Mouse (Mus musculus) embryonic facial prominence, embryonic 12.5 days (tissue): ENCODE results near the gene Clec2g. TPM values are rescaled to one million over a fixed set of nuclear protein-coding genes. Genes with fewer than 3 reads are reported as not detected.
"Not testable (repeated sequence)": the region's sequence is repeated elsewhere in the genome, so short reads cannot be mapped to it uniquely, and the experiment has no call there.

Experiments
- ATAC-seq: fragments of 200-750 bp; cut with Nextera tagmentation; 2 replicates; pipeline ENCODE4 v1.8.0; 2017; ENCODE audit not compliant: insufficient number of reproducible peaks, insufficient read depth, low FRiP score, low TSS enrichment
- H3K27ac ChIP-seq: fragments of 300-500 bp; sonication (generic); 2 replicates; pipeline ENCODE4 v1.5.1; 2016; ENCODE audit warnings: mild to moderate bottlenecking
- H3K27me3 ChIP-seq: fragments of 300-500 bp; sonication (generic); 2 replicates; pipeline ENCODE4 v1.6.1; 2016; ENCODE audit warnings: mild to moderate bottlenecking, moderate library complexity
- H3K36me3 ChIP-seq: fragments of 300-500 bp; sonication (generic); 2 replicates; pipeline ENCODE4 v1.6.1; 2016; ENCODE audit warnings: mild to moderate bottlenecking
- H3K4me1 ChIP-seq: fragments of 300-500 bp; sonication (generic); 2 replicates; pipeline ENCODE4 v1.6.1; 2016
- H3K4me2 ChIP-seq: fragments of 300-500 bp; sonication (generic); replicated peaks from 2 replicates; pipeline ENCODE4 v1.6.1; 2016; ENCODE audit warnings: mild to moderate bottlenecking, moderate library complexity
- H3K4me3 ChIP-seq: fragments of 300-500 bp; sonication (generic); 2 replicates; pipeline ENCODE4 v1.5.1; 2016; ENCODE audit warnings: mild to moderate bottlenecking
- H3K9ac ChIP-seq: fragments of 300-500 bp; sonication (generic); 2 replicates; pipeline ENCODE4 v1.6.1; 2016; ENCODE audit warnings: mild to moderate bottlenecking, moderate library complexity
- H3K9me3 ChIP-seq: fragments of 300-500 bp; sonication (generic); 2 replicates; pipeline ENCODE4 v1.6.1; 2016; ENCODE audit warnings: mild to moderate bottlenecking, moderate library complexity
- WGBS: fragments of 180-500 bp; shearing (Covaris S2); methylation state at CpG from one replicate; pipeline ENCODE4 v1.1.7; 2016; 5-methylcytosine and 5-hydroxymethylcytosine counted together
- polyA plus RNA-seq: library from polyadenylated mRNA; unstranded; fragments of >200 nt; fragmentation: Nextera tagmentation; extraction: Ambion mirVana; gene quantifications from 2 replicates; pipeline ENCODE4 v1.2.1, GENCODE M21; 2016

Gene Clec2g
- polyA plus RNA-seq, 1 experiment from 2014 or later, result not detected

DNA sequence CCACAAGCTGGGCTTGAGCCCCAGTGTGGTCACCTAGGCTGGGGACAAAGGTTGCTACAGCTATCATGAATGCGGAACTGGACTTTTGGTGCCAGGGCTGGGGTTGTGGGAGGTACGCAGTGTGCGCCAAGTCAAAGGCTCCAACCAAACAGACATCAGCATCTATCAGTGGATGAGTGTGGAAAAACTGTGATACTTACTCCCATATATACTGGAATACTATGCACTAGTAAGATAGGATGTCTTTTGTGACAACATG, 39.2 kb downstream of the Clec2g start:
- 82% methylated on average over 3 of the region's 3 CpGs for WGBS
- no peaks in the 10 kb centered on the region for H3K4me1 ChIP-seq
- no peak overlapping the region for H3K27ac ChIP-seq
- no peaks in the 10 kb centered on the region for H3K36me3 ChIP-seq
- no peak for ATAC-seq
- no peaks in the 10 kb centered on the region for H3K9me3 ChIP-seq
- H3K9ac ChIP-seq, result no peak overlapping the region
- no peaks in the 10 kb centered on the region for H3K27me3 ChIP-seq
- H3K4me3 ChIP-seq, result no peak overlapping the region
- no peak overlapping the region for H3K4me2 ChIP-seq

DNA sequence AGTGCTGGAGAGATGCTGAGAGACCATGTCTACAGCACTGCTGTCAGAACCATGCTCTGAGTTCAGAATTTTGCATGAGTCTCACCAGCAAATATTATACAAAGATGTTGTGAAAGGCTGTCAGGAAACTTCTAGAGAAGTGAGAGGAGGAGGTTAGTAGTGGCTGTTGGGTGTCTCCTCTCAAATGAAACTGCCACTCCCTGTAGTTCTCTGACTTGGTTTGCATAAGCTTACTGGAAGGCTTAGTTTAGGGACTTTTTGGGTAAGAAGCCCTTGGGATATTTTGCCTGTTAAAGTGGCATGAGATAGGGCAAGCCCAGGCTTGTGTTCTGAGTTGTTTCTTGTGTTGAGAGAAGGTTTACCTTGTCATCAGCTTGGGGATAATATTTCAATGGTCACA, 40.7 kb downstream of the Clec2g start:
- H3K4me3 ChIP-seq, H3K4me2 ChIP-seq, ATAC-seq, H3K9ac ChIP-seq, H3K27ac ChIP-seq, H3K9me3 ChIP-seq, H3K36me3 ChIP-seq, H3K4me1 ChIP-seq, H3K27me3 ChIP-seq: not testable (repeated sequence)

DNA sequence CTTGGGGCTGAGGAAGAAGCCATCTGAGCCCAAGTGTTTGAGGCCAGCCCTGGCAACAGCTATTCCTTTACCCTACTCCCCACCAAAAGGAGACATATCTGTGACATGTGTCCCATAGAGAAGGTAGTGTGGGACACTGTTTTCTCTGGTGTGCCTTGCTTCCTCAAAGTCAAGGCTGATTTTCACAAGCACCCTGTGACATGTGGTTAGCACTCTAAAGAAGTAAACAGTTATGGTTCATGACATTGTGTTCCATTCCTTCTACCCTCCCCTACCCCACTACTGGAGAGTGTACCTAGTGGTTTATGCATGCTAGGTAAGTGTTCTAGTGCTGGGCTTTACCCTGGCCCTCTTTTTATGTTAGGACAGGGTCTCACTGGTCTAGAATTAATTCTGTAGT, 42.0 kb downstream of the Clec2g start:
- no peaks in the 10 kb centered on the region for H3K36me3 ChIP-seq
- H3K4me2 ChIP-seq, result no peak overlapping the region
- no peak for ATAC-seq
- H3K4me1 ChIP-seq, result no peaks in the 10 kb centered on the region
- no peak overlapping the region for H3K4me3 ChIP-seq
- no peaks in the 10 kb centered on the region for H3K9me3 ChIP-seq
- H3K27ac ChIP-seq, result no peak overlapping the region
- H3K9ac ChIP-seq, result no peak overlapping the region
- no peaks in the 10 kb centered on the region for H3K27me3 ChIP-seq

DNA sequence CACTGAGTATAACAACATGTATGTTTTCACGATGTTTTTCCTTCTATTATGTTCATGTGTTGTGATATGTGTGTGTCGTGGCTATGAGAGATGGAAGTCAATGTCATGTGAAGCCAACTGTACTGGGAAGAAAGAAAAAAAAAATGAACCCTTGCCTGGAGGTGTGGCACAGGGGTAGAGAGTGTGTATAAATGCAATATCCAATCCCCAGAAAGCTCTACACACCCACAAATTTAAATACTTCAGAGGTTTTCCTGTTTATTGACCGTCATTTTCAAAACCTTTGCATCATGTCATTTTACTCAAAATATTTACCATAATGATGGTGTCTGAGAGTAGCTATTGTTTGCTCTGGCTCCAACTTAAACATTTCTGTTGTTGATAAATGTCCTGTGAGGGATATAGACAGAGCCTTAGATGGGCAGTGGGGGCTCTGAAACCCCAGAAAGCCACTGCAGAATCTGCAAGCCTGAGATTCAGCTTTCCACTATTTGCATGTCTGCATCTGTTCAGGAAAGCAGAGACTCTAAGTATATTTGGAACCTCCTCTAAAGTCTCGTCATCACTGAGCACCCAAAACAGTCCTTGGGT, 47.9 kb downstream of the Clec2g start:
- not testable (repeated sequence) for H3K4me1 ChIP-seq, H3K27ac ChIP-seq, H3K4me2 ChIP-seq, H3K4me3 ChIP-seq, H3K36me3 ChIP-seq, H3K27me3 ChIP-seq, ATAC-seq, H3K9me3 ChIP-seq, H3K9ac ChIP-seq
- 88% methylated on average over 4 of the region's 4 CpGs for WGBS

DNA sequence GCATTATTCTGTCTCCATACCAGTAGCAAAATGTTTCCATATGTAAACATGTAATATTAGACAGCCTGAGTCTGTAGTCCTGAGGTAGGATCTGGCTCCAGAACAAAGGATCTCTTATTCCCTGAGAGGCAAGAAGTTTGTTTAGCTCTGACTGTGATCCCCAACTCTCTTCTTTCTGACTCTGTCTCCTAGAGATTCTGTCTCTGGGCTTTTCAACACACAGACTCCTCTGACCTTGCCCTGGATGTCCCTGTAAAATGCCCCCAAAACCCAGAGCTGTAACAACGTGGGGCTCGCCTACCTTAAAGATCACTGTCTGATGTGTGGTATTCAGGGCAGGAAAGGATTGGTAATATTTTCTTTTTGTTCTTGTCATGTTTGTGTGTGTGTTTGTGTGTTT, 58.2 kb downstream of the Clec2g start:
- H3K27me3 ChIP-seq, result no peaks in the 10 kb centered on the region
- H3K4me2 ChIP-seq, result no peak overlapping the region; the same call in 1 of the 2 replicates
- ATAC-seq, result no peak
- H3K27ac ChIP-seq, result peak overlapping the region; percentile 78
- 10% methylated on average over 2 of the region's 2 CpGs for whole genome bisulfite sequencing
- H3K4me3 ChIP-seq, result no peak overlapping the region
- H3K36me3 ChIP-seq, result no peaks in the 10 kb centered on the region
- no peaks in the 10 kb centered on the region for H3K9me3 ChIP-seq
- H3K4me1 ChIP-seq, result peaks cover 4% of the 10 kb centered on the region; the same call in 1 of the 2 replicates
- H3K9ac ChIP-seq, result no peak overlapping the region

DNA sequence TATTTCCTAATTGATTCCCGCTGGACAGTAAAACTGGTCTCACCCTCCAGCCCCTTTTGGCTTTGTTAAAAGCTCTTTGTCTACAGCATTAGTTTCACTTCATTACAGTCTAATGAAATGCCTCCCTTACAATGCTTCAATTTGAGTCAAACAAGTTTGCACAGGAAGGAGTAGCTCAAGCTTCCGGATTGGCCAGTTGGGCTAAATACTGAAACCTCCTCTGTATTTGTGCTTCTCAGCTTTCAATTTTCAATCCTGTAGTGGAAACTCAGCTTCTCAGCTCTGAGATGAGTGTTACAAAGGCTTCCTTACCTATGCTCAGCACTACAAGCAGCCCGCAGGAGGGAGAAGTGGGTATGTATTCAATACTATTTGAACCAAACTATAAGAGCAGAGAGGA, 58.6 kb downstream of the Clec2g start:
- Histone ChIP-seq H3K9me3 (no peaks in the 10 kb centered on the region), H3K9ac (no peak overlapping the region), H3K36me3 (no peaks in the 10 kb centered on the region), H3K4me2 (peak overlapping the region; percentile 17), H3K4me3 (no peak overlapping the region), H3K4me1 (peaks cover 4% of the 10 kb centered on the region; the same call in 1 of the 2 replicates), H3K27me3 (no peaks in the 10 kb centered on the region), H3K27ac (peak overlapping the region; percentile 78)
- 22% methylated on average over 3 of the region's 3 CpGs for WGBS
- peak; percentile 72; the same call in 1 of the 2 replicates for ATAC-seq

DNA sequence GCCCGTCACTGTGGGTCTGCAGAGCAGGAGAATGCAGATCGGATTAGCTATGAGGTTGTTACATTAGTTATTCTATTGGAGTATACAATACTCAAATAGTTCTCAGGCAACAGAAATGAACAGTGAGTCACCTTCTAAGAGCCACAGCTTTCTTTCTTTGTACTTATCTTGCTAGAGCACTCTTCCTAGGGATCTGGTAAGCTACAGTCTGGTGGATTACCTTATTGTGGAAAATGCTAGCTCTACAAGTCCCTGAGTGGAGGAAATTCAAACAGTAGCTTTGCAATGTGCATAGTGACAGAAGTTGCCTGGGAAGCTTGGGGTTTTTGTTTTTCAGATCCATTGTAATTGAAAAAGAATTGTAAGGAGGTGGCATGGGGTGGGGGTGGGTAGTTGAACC, 59.0 kb downstream of the Clec2g start:
- WGBS, result 48% methylated on average over 2 of the region's 2 CpGs
- no peak for ATAC-seq
- Histone ChIP-seq H3K4me2 (peak overlapping the region; percentile 17), H3K27ac (peak overlapping the region; percentile 78), H3K9ac (no peak overlapping the region), H3K4me3 (no peak overlapping the region), H3K36me3 (no peaks in the 10 kb centered on the region), H3K9me3 (no peaks in the 10 kb centered on the region), H3K27me3 (no peaks in the 10 kb centered on the region), H3K4me1 (peaks cover 4% of the 10 kb centered on the region; the same call in 1 of the 2 replicates)

DNA sequence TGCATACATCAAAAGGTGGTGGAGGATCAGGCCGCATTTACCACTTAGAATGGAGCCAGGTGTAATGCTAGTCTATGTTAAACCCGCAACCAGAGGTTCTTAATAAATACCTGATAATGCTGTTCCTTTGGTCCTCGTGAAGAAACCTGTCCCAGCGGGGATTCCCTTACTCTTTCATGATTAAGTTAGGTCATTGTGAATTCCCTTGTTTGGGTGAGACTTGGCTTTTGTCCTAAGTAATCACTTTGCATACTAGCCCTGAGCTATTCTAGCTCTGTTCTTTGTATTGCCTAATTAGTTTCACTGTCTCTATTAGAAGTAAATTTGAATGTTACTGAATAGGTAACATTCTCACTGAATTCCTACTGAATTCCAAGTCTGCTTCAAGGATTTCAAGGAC, 60.2 kb downstream of the Clec2g start:
- WGBS, result 57% methylated on average over 4 of the region's 4 CpGs
- no peak overlapping the region for H3K9ac ChIP-seq
- no peak overlapping the region for H3K27ac ChIP-seq
- H3K4me3 ChIP-seq, result no peak overlapping the region
- peaks cover 4% of the 10 kb centered on the region; the same call in 1 of the 2 replicates for H3K4me1 ChIP-seq
- no peak overlapping the region for H3K4me2 ChIP-seq
- no peak for ATAC-seq
- no peaks in the 10 kb centered on the region for H3K9me3 ChIP-seq
- no peaks in the 10 kb centered on the region for H3K27me3 ChIP-seq
- H3K36me3 ChIP-seq, result no peaks in the 10 kb centered on the region

DNA sequence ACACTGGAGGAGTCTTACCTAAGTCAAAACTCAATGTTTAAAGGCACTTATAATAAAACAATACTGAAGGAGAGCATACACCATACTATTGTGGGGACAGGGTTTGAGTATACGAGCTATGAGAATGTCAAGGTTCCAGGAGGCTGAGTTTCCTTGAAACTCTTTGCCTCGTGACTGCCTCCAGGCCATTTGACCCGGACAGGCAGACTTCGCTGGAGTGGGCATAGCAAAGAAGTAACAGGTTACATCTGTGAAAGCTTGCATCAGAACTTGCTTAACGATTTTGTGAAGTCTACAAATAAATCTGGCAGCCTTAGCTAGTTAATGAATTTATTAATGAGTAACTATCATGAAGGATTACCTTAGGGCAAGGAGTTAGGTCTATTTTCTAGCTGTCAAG, 60.6 kb downstream of the Clec2g start:
- no peaks in the 10 kb centered on the region for H3K36me3 ChIP-seq
- H3K27me3 ChIP-seq, result no peaks in the 10 kb centered on the region
- no peak overlapping the region for H3K4me3 ChIP-seq
- ATAC-seq, result no peak
- 34% methylated on average over 5 of the region's 5 CpGs for WGBS
- H3K4me1 ChIP-seq, result peaks cover 4% of the 10 kb centered on the region; the same call in 1 of the 2 replicates
- H3K9me3 ChIP-seq, result no peaks in the 10 kb centered on the region
- no peak overlapping the region for H3K4me2 ChIP-seq
- no peak overlapping the region for H3K9ac ChIP-seq
- no peak overlapping the region for H3K27ac ChIP-seq

DNA sequence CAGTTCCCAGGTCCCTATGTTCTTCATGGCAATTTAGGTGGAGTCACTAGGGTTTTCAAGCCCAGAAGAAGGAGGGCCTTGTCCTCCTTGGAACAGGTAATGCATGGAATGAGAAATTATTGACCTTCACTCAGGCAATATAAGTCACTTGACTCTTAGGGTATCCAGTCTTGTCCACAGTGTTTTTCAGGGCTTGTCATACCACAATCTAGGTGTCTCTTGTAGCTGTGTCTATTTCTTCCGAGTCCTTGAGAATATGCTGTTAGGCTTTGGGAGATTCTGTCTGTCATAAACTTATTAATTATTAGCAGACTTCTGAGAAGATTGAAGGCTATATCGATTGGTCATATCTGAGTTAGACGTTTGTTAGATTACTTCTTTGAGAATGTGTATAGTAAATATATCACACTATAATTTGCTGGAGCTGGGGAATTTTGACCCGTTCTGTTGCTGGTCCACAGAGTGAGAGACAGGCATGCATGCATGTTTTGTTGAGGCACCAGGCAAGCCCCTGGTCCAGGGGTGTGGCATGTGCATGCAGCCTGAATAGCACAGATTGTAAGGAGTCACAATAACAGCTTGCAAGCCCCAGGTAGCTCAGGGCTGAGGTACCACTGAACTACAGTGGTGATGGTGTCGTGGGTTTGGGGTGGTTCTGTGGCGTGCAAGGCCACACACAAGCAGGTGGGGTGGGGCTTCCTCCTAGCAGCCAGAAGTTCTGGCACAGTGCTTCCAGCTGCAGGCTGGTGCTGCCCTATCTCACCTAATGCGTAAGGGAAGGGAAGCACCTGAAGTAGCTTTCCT, 61.3 kb downstream of the Clec2g start:
- Histone ChIP-seq H3K9ac (no peak overlapping the region), H3K4me3 (no peak overlapping the region), H3K27me3 (no peaks in the 10 kb centered on the region), H3K9me3 (no peaks in the 10 kb centered on the region), H3K36me3 (no peaks in the 10 kb centered on the region), H3K27ac (no peak overlapping the region), H3K4me2 (no peak overlapping the region), H3K4me1 (peaks cover 4% of the 10 kb centered on the region; the same call in 1 of the 2 replicates)
- no peak for ATAC-seq
- 85% methylated on average over 7 of the region's 7 CpGs for WGBS

DNA sequence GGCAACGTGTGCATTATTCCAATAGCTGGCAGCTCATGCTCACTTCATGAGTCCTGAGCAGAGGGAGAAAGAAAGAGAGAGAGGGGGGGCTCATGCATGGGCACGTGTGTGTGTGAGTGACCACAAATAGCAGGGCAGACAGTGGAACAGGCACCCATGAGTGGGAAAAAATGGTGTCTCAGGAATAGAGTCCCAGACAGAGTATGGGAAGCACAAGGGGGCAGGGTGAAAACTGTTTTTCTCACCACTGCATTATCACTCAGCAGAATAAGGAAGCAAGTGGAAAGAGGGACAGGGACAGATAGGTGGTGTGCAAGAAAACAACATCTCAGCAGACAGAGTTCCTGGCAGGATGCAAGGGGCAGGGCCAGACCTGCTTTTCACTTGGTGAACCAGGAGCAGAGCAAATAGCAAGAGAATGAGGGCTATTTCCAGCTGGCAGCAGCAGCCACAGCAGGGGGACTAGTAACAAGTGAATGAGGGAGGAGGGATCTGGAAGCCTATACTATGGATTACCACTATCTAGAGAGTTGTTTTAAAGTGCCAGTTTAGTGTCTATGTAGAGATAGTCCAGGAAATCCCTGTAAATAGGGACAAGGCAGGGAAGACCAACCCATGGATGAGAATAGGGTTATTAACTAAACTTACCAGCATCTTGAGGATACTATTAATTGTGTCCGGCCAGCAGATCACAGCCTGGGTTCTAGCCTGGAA, 62.0 kb downstream of the Clec2g start:
- no peak for ATAC-seq
- Histone ChIP-seq H3K4me1 (peaks cover 4% of the 10 kb centered on the region; the same call in 1 of the 2 replicates), H3K4me2 (no peak overlapping the region), H3K9me3 (no peaks in the 10 kb centered on the region), H3K27ac (no peak overlapping the region), H3K36me3 (no peaks in the 10 kb centered on the region), H3K9ac (no peak overlapping the region), H3K27me3 (no peaks in the 10 kb centered on the region), H3K4me3 (no peak overlapping the region)
- 70% methylated on average over 3 of the region's 3 CpGs for WGBS
